Mouse (Mus musculus) retina, embryonic 14.5 days (tissue): ENCODE results near the gene Lrrc8a.

Experiments
- DNase-seq: peaks from one replicate; pipeline ENCODE4 v3.0.0-alpha.2; 2015; ENCODE audit warnings: low spot score

Gene Lrrc8a

DNA sequence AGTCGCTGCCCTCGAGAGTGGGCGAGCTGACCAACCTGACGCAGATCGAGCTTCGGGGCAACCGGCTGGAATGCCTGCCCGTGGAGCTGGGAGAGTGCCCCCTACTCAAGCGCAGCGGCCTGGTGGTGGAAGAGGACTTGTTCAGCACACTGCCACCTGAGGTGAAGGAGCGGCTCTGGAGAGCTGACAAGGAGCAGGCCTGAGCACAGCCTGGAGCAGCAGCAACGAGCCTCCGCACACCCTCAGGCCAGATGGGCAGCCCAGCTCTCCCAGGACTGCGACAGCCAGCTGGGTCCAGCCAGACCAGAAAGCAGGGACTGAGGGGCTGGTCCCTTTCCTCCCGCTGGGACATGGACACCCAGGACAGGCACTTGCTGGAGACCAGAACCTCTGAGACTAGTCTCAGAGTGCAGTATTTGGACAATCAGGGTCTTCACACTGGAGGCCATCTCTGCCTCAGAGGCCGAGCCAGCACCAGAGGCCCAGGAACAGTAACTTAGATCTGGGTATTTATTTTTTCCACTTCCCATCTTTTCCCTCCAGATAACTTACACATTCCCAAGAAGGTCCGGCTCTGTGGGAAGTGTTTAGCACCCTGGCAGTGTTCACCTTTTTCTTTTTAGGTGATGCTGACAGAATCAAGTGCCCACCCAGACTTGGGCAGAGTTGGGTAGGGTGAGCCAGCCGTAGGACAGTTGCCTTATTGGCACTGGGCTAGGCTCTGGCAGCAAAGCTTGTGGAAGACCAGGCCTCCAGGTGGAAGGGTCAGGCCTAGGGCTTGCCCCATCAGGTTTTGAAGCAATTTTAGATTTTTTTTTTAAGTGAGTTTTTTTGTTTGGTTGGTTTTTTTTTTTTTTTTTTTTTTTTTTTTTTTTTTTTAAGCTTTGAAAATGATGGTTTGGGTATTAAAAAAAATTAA lies 24.7 kb downstream of the Lrrc8a start:
- DNase-seq = no peak

DNA sequence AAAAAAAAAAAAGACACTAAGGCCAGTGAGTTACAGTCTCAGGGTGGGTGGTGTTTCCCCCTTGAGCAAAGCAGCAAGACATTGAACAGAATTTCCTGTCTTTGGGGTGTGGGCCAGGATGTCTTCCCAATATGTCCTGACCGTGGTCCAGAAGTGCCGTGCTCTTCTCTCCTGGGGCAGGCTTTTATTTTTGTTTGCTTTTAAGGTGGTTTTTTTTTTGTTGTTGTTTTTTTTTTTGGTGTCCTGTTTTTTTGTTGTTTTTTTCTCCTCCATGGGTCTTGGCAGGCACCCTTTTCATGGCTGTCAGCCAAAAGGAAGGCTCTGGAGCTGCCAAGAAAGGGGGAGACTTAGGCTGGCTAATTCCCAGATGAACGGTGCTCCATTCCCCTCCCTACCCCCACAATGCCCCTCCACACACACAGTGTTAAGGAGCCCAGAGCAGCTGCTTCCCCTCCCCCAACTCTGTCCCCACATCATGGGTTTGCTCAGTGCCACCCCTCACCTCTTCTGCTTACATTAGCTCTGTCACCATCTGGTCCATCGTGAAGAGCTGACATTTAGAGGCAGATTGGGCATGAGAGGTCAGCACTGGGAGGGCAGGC lies 25.4 kb downstream of the Lrrc8a start:
- no peak for DNase-seq

DNA sequence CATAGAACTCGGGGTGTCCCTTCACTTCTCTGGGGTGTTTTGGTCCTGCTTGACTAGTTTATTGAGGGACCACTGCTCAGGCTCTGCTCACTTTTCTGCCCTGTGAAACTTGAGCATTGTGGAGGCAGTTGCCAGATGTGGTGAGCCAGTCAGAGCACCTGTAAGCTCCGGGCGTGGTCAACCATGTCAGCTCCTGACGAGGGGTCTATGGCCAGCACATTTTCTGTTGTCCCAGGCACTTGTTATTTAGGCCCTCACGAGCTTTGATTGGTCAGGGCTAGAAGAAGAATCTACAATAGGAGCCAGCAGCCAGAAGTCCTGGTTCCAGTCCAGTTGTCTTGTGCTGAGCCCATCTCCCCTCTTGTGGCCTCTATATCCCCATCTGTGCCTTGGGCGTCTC lies 26.3 kb downstream of the Lrrc8a start:
- DNase-seq = no peak

DNA sequence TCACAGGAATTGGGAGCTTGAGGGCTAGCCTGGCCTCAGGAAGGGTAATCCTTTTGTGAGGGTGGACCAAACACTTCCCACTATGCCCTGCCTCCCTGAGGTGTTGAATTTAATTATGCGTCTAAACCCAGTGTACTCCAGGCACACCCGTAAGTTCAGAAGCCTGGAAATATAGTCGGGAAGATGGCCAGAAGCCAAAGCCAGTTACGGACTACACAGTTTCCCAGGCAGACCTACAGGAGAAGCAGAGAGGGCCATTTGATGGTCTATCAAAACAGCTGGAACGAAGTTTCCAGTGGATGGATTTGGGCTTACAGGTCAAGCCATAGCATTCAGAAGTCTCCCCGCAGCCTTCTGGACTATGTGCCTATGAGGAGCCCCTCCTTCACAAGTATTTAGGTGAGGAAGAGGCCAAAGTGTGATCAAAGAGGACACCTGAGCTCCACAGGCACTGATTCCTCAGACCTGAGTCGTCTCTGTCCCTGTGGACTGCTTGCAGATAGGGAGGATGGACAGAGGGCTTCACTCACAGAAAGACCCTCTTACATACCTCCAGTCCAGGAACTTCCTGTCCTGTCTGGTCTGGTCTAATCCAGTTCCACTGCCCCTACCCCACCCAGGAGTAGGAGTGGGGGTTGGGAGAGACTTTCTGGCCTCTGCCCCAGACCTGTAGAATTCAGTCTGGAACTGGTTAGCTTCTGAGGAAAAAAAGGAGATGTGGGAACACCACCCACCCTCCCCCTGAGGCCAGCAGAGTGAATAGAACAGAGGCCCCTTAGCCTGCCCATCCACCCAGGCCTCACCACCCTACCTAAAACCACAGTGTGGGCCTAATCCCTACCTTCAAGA lies 27.4 kb downstream of the Lrrc8a start:
- no peak for DNase-seq

DNA sequence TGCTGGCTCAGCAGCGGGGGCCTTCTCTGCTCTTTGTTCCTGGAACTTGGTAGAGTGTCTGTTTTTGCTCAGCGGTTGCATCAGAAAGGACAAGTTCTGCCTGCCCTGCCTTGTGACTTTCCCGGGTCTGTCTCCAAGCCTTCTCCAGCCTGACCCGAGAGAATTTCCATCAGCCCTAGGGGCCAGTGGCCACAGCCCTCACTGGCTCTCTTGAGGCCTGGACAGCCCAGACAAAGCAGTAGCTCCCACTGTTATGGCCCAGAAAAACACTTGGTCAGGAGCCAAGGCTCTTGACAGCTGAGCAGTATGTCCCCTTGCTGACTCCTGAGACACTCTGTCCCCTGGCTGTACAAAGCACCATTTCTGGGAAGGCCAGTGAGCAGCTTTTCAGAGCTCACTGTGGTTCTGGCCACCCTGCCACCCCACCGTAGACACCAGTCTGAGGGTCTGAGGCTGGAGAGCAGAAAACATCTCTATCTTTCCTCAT lies 28.3 kb downstream of the Lrrc8a start, which contains the start of gene Phyhd1:
Phyhd1 (plus strand) TSS at position 437 of the 487 bp plus-strand sequence.
- no peak for DNase-seq

DNA sequence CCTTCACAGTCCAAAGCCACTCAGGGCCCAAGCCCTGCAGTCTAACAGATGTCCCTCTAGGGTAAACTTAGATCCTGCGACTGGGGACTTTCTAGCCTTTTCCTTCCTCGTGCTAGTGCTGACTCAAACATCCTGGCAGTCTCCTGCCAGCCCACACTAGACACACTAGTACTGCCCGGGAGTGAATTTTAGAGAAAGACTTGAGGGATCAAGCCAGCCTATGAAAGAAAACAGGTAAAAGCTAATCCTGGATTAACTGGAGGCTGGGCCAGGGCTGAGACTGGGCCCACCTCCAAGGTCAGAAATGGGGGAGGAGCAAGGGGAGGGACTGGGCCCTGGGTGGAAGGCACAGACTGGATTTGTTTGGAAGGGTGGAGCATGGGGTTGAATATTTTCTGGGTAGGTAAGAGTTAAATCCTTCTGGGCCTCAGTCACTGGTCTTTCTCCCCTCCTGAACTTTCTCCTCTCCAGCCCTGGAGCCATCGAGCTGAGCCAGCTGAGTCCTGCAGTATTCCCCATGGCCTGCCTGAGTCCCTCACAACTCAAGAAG lies 29.0 kb downstream of the Lrrc8a start:
- DNase-seq = peak; percentile 24

DNA sequence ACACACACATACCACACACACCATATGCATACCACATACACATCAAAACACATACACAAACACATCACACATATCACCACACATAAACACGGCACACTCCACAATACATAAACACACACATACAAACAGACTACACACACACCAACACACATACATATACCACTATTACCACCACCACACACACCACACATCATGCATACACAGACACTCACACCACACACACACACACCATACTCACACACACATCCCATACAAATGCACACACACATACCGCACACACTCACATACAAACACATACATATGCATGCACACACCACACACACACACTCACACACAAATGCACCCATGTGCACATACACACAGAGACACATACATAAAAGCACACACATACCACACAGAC lies 30.0 kb downstream of the Lrrc8a start:
- no peak for DNase-seq

DNA sequence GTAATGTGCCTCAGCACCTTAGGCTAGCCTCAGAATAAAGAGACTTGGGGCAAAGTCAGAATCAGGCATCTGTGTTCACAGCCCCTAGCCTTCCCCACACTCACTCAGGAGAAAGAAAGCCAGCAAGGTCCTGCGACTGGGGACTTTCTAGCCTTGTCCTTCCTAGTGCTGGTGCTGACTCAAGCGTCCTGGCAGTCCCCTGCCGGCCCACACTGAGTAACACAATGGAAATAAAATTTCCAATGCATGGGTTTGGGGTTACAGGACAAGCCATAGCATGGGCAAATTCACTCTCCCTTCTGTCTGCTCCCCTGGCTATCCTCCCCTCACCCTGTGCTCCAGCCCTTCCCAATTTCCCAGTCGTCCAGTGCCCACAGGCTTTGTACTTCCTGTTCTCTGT lies 30.9 kb downstream of the Lrrc8a start:
- DNase-seq = no peak

DNA sequence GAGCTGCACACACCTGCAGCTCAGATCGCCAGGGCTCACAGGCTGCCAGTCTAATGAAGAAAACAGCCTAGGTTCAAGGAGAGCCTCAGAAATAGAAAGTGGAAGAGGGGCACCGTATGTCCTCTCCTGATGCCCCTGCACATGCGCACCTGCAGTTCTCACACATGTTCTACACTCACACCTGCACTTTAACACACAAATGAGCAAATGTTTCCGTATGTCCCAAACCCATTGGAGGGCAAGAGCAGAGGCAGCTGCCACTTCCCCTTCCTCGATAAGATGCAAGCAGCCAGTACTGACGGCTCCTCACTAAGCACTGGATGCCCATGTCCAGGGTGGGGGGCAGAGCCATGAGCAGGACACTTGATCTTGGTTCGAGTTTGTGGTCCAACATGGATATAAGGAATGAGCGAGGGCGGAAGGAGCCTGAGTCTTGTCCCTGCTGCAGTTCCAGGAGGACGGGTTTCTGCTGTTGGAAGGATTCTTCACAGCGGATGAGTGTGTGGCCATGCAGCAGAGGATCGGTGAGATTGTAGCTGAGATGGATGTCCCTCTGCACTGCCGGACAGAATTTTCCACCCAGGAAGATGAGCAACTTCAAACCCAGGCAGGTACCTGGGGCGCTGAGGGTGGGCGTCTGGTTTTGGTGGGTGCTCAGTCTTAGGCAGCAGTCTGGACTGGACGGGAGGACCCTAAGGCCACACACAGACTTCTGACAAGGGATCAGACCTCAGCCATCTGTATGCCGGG lies 31.9 kb downstream of the Lrrc8a start:
- DNase-seq = no peak

DNA sequence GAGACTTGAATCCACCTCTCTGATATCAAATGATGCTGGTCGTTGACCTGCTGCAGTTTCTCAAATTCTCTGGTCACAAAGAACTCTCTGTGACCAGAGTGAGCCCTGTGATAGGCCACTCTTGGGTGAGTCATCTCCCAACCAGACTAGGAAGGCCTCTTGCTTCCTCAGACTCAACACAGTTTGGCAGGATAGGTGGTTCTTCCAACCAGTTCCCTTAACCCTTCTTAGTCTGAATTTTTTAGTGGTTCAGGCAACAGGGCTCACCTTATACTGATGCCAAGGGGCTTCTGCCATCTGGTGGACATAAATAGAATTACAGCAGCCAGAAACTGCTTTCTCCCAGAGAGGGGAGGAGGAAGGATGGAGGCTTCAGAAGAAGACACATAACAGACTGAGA lies 32.6 kb downstream of the Lrrc8a start:
- peak; percentile 85 for DNase-seq

DNA sequence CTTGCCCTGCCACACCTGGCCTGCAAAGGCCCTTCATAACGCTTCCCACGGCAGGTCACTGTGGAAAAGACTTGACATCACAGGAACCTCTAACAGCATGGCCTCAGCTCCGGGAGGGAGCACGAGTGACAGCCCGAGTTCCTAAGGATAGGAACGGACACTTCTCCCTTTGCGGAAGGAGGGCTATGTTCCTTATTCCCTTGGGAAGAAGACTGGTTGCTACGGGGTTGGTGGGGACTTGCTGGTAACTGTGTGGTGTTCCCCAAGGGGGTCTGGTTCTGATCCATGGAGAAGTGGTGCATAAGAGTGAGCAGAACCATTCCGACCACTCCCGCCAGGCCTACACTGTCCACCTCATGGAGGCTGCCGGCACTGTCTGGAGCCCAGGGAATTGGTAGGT lies 43.2 kb downstream of the Lrrc8a start, which contains the start of gene Gm28038:
Gm28038 (plus strand) TSS at position 301 of the 400 bp plus-strand sequence.
- no peak for DNase-seq

DNA sequence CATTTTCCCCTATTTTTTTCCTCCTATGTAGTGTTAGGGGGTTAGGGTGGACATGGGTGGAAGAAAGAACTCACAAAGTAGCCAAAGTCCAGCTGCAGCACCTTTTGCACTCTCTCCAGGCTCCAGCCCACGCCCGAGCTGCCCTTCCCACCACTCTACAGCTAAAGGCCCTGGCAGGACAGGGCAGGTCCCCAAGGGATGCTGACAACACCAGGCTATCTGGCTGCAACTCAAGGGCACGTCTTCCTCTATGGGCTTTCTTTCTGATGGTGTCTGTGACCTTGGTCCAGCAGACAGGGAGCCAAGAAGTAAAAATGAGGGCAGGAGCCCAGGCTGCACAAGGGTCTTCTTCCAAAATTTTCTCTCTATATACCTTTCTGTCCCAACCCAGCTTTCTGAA lies 44.1 kb downstream of the Lrrc8a start:
- DNase-seq = no peak

DNA sequence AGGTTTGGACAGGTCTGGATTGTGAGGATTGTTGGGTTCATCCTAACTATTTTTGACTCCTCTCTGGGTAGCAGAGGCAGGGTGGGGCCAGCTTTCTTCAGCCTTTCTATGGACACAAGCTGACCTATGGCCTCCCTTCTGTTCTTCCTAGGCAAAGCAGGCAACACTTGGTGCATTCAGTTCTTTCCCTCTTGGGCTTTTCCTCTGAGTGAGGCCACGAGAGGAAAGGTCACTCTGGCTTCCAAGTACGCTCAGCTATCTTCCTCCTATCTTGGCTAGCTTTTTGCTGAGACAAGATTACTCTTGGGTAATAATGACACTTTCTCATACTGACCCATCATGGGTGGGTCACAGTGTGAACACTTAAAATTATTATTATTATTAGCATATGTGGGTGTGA lies 45.7 kb downstream of the Lrrc8a start:
- DNase-seq = no peak

DNA sequence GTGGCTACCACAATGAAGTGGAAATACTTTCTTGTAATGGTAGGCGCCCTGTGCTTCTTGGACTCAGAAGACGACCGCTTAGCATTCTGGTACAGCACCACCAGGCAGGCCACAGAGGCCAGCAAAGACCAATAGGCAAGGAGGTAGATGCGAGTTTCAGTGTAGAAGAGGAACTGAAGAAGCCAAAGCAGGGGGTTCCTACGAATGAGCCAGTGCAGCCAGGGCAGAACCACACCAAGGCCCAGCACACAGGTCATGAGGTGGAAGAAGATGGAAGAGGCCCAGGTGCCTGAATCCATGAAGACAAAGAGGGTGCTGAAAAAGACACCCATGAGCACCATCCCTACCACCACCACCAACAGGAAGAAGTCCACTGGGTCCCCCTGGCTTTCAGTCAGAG lies 47.5 kb downstream of the Lrrc8a start:
- no peak for DNase-seq

DNA sequence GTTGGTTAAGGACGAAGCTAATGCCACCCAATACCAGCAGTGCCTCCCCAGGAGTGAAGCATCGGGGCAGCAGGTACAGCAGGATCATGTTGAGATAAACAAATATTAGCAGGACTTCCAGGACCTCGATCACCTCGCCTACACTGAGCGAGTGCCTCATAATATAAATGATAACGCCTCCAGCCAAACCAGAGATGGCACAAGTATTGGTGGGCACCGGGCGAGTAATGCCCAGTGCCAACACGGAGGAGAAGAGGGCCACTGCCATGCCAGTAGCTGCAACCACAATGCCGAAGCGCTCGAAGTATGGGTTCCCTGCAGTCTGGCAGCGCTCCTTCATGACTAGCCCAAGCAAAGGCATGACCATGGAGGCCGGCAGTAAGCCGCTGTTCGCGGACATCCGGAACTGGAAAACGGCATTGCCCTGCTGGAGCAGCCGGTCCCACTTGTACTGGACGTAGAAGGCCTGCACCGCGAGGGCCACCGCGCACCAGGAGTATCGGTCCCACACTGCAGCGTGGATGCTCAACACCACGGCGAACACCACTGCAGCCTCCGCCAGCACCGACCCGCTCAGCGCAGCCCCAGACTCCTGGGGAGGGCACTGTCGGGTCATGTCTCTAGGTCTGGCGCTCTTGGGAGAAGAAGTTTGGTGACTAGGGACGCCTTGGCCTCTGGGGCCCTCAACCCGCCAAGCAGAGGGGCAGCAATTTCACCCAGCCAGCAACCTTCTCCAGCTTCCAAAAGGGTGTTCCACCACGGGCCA lies 48.1 kb downstream of the Lrrc8a start:
- DNase-seq = no peak

DNA sequence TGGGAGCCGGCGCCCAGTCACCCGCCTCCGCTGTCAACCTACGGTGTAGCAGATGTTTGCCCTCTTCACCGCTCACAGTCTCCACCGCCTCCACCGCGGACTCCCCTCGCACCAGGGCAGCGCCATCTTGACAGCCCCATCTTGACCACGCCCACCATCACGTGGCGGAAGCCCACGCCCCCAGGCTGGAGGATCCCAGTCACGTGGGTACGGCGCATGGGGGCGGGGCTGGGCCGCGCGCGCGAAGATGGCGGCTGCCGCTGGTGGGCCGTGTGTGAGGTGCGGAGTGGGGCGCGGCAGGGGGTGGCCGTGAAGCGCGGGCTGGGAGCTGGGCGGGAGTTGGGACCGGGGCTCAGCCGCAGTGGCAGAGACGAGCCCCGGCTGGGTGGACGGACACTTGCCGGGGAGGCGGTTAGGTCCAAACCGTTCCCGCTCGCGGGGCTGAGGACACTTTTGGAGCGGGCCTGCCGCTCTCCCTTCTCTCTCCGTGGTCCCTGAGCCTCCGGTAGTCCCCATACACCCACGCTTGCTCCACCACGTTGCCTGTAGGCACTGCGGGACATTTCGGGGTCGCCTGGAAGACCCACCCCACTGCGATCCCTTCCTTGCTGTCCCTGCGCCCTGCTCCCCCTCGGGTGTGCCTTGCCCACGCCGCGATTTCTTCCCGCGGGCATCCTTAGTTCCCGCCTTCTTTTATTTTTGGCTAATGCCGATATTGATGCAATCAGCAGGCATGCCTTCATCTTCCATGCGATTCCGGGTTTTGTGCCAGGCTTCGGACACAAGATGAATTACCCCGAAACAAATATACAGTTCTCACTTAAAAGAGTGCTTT lies 48.9 kb downstream of the Lrrc8a start, which contains the start of the genes Dolk and Nup188:
Dolk (minus strand) TSS at position 143 of the 835 bp plus-strand sequence.
Nup188 (plus strand) TSS at position 206 of the 835 bp plus-strand sequence.
- DNase-seq = peak; percentile 98

DNA sequence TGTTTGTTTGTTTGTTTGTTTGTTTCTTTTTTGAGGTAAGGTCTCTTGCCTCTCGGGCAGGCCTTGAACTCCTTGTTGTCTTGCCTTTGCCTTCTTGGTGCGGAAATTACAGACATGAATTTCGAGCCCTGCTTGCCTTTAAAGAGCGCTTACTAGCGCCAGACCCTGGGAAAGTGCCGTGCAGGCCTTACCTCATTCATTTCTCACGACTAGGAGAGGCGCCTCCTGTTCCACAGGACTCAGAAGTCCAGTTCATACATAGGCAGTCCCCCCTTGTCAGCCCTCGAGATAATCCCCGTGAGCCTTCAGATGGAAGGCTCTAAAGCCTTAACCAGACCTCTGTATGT lies 49.5 kb downstream of the Lrrc8a start:
- DNase-seq = peak; percentile 22

DNA sequence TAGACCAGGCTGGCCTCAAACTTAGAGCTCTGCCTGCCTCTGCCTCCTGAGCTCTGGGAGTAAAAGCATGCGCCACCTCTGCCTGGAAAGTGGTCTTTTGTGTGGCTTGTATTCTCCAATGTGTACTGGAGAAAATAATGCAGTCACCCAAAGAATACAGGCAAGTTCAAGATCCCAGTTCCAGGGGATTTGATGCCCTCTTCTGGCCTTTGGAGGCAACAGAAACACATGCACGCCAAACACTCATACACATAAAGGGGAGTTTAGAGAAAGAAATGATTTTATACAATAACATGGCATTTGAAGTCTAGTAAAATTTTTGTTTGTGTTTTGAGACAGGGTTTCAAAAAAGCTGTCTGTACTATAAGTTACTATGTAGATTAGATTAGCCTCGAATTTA lies 62.0 kb downstream of the Lrrc8a start:
- no peak for DNase-seq

DNA sequence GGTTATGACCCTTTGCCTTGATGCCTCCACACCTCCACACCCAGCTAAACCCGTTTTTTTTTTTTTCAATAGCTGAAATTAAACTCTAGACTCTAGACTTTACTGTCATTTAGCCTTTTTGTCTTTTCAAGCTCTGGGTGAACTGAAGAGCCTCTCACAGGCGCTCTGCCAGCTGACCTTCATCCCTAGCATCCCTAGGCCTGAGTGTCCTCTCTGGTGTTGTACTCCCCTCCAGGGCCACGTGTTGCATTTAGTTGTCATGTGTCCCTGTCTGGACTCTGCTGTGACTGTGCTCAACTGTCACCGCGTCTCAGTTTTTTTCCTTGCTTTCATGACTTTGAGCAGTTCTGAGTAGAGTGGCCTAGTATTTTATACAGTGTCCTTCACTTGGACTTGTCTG lies 62.5 kb downstream of the Lrrc8a start:
- DNase-seq = no peak

DNA sequence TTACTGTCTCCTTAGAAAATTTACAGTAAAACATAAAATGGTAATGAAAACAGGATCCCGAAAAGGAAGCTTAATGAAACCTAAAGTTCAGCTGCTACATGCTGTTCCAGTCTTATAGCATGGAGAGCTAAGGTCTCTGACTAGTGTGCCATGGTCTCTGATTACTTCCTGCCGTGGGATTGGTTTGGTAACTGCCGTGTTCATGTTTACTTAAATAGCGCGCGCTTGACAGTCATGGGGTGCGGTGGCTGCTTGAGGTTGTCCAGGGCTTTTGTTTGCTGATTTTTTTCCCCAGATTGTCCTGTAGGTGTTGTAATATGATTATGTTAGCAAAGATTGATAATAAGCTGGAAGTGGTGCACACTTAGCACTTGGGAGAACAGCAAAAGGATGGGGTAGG lies 68.6 kb downstream of the Lrrc8a start:
- no peak for DNase-seq
